ENCODE assay signal across 8 mouse cellular contexts in genomic region chr7:70332064-70332850, GRCm38 (mm10). TPM values are rescaled to one million over a fixed set of nuclear protein-coding genes. Genes with fewer than 3 reads are reported as not detected.
DNase-seq lines count a peak whose midpoint lies in the region; ATAC-seq lines count a peak whose summit lies in the region.

No protein-coding gene starts in this region.

- peak overlapping the region; percentile 26 for H3K4me3 ChIP-seq in megakaryocyte, embryonic 14.5 days (replicated peaks)
- peak overlapping the region; percentile 41 for H3K4me3 ChIP-seq in forebrain, embryonic 12.5 days (replicated peaks)
- peak overlapping the region; percentile 39 for H3K4me3 ChIP-seq in limb, embryonic 11.5 days (ENCODE audit: low read depth, low read length)
- peak overlapping the region; percentile 35 for H3K4me3 ChIP-seq in neural tube, embryonic 15.5 days (replicated peaks)

- WGBS in forebrain, embryonic 12.5 days: 1% methylated on average over 26 of the region's 26 CpGs
- WGBS in limb, embryonic 11.5 days: 2% methylated on average over 26 of the region's 26 CpGs
- 4% methylated on average over 26 of the region's 26 CpGs for WGBS in neural tube, embryonic 15.5 days

- peak; percentile 45 for DNase-seq in limb, embryonic 11.5 days (ENCODE audit: low spot score)
- no peak for DNase-seq in right cerebral cortex, postnatal 36 days (ENCODE audit: low spot score in 2 of 2)
- DNase-seq in spleen, postnatal 14 days (ENCODE audit: low spot score in 2 of 2): no peak
- no peak for DNase-seq in cerebellum, adult 18-20 months

- peak overlapping the region; percentile 93 for H3K27ac ChIP-seq in forebrain, embryonic 12.5 days
- no peak overlapping the region for H3K27ac ChIP-seq in limb, embryonic 11.5 days (replicated peaks; ENCODE audit: low read depth, low read length)
- no peak overlapping the region for H3K27ac ChIP-seq in neural tube, embryonic 15.5 days (replicated peaks)

- no peaks in the 10 kb centered on the region; the same call in 1 of the 2 replicates for H3K9me3 ChIP-seq in megakaryocyte, embryonic 14.5 days
- H3K9me3 ChIP-seq in forebrain, embryonic 12.5 days: no peaks in the 10 kb centered on the region
- H3K9me3 ChIP-seq in limb, embryonic 11.5 days (ENCODE audit: control insufficient read depth, low read length): no peaks in the 10 kb centered on the region
- no peaks in the 10 kb centered on the region for H3K9me3 ChIP-seq in neural tube, embryonic 15.5 days (replicated peaks)

- peak overlapping the region; percentile 63 for H3K9ac ChIP-seq in forebrain, embryonic 12.5 days
- H3K9ac ChIP-seq in limb, embryonic 11.5 days (ENCODE audit: low read length): peak overlapping the region; percentile 49
- no peak overlapping the region for H3K9ac ChIP-seq in neural tube, embryonic 15.5 days (replicated peaks)

- no peak for ATAC-seq in megakaryocyte, adult 5-6 weeks (ENCODE audit: poor library complexity, severe bottlenecking)
- ATAC-seq in forebrain, embryonic 12.5 days (ENCODE audit: low FRiP score): no peak
- peak; percentile 24; the same call in 1 of the 2 replicates for ATAC-seq in limb, embryonic 11.5 days (ENCODE audit: insufficient number of reproducible peaks, low FRiP score, low TSS enrichment, low read depth)
- ATAC-seq in neural tube, embryonic 15.5 days (ENCODE audit: low FRiP score): no peak

- no peaks in the 10 kb centered on the region for H3K36me3 ChIP-seq in megakaryocyte, embryonic 14.5 days (replicated peaks; ENCODE audit: low read length)
- no peaks in the 10 kb centered on the region for H3K36me3 ChIP-seq in forebrain, embryonic 12.5 days (replicated peaks)
- no peaks in the 10 kb centered on the region for H3K36me3 ChIP-seq in limb, embryonic 11.5 days (ENCODE audit: control insufficient read depth, insufficient read depth, low read length)
- H3K36me3 ChIP-seq in neural tube, embryonic 15.5 days: no peaks in the 10 kb centered on the region

- peaks cover 93% of the 10 kb centered on the region for H3K27me3 ChIP-seq in megakaryocyte, embryonic 14.5 days (replicated peaks)
- peaks cover 92% of the 10 kb centered on the region for H3K27me3 ChIP-seq in forebrain, embryonic 12.5 days
- peaks cover 68% of the 10 kb centered on the region for H3K27me3 ChIP-seq in limb, embryonic 11.5 days (ENCODE audit: control insufficient read depth, insufficient read depth, low read length)
- H3K27me3 ChIP-seq in neural tube, embryonic 15.5 days (replicated peaks): peaks cover 90% of the 10 kb centered on the region

- H3K4me2 ChIP-seq in forebrain, embryonic 12.5 days: peak overlapping the region; percentile 66
- peak overlapping the region; percentile 91 for H3K4me2 ChIP-seq in limb, embryonic 11.5 days (ENCODE audit: low read depth, severe bottlenecking)
- H3K4me2 ChIP-seq in neural tube, embryonic 15.5 days: peak overlapping the region; percentile 61

- H3K4me1 ChIP-seq in megakaryocyte, embryonic 14.5 days: peaks cover 24% of the 10 kb centered on the region
- H3K4me1 ChIP-seq in forebrain, embryonic 12.5 days: peaks cover 46% of the 10 kb centered on the region
- peaks cover 24% of the 10 kb centered on the region for H3K4me1 ChIP-seq in limb, embryonic 11.5 days (ENCODE audit: control insufficient read depth, insufficient read depth, low read length)
- peaks cover 21% of the 10 kb centered on the region for H3K4me1 ChIP-seq in neural tube, embryonic 15.5 days

RNA-seq across cellular contexts. Expression of gene Nr2f2, which starts 34.3 kb away (rescaled TPM):
- 0.43 and 5.4 TPM in 2 replicates for polyA plus RNA-seq in megakaryocyte, embryonic 14.5 days (2012; ENCODE audit: insufficient read depth, low replicate concordance)
- not detected in 2 replicates for total RNA-seq in megakaryocyte, adult 5-6 weeks (2015)
- total RNA-seq in megakaryocyte, adult 5-6 weeks (2017): not detected in 2 replicates
- polyA plus RNA-seq in forebrain, embryonic 12.5 days (2016; fragmentation: Nextera tagmentation; extraction: Ambion mirVana): 129 and 162 TPM in 2 replicates
- 71.4 and 79.5 TPM in 2 replicates for polyA plus RNA-seq in limb, embryonic 11.5 days (2014; fragmentation: Nextera tagmentation; extraction: Ambion mirVana)
- 60.3 and 62.5 TPM in 2 replicates for polyA plus RNA-seq in neural tube, embryonic 15.5 days (2015; fragmentation: Nextera tagmentation; extraction: Ambion mirVana)
